Mouse (Mus musculus) kidney, adult 2 months (tissue): ENCODE data around the gene Nol10. TPM values are rescaled to one million over a fixed set of nuclear protein-coding genes. Genes with fewer than 3 reads are reported as not detected.
"Not testable (repeated sequence)": the region's sequence is repeated elsewhere in the genome, so short reads cannot be mapped to it uniquely, and the experiment has no call there.

ENCODE experiments used
- DNase-seq: peaks from one replicate; pipeline ENCODE4 v3.0.0; 2021
- H3K27ac ChIP-seq: fragments of 200-500 bp; 2 replicates; pipeline ENCODE4 v1.5.1; 2012; ENCODE audit warnings: low read depth, low read length, control low read depth, inconsistent platforms; ENCODE audit not compliant: insufficient read depth
- H3K27me3 ChIP-seq: fragments of 200-500 bp; replicated peaks from 2 replicates; pipeline ENCODE4 v1.6.1; 2012; ENCODE audit warnings: mild to moderate bottlenecking, moderate library complexity, low read length, inconsistent platforms; ENCODE audit not compliant: control insufficient read depth, insufficient read depth
- H3K36me3 ChIP-seq: fragments of 200-500 bp; 2 replicates; pipeline ENCODE4 v1.6.1; 2012; ENCODE audit warnings: mild to moderate bottlenecking, moderate library complexity, low read length, inconsistent platforms; ENCODE audit not compliant: control insufficient read depth, insufficient read depth
- H3K4me1 ChIP-seq: fragments of 200-500 bp; 2 replicates; pipeline ENCODE4 v1.6.1; 2011; ENCODE audit warnings: low read length; ENCODE audit not compliant: control insufficient read depth, insufficient read depth
- H3K4me3 ChIP-seq: fragments of 200-500 bp; 2 replicates; pipeline ENCODE4 v1.5.1; 2011; ENCODE audit warnings: mild to moderate bottlenecking, low read depth, low read length, control low read depth; ENCODE audit not compliant: insufficient read depth
- CTCF ChIP-seq: fragments of 200-500 bp; conservative IDR thresholded peaks from 2 replicates; pipeline ENCODE4 v1.5.1; 2011; ENCODE audit warnings: low read depth, mild to moderate bottlenecking, control low read depth, low read length, moderate library complexity, mixed read lengths; ENCODE audit not compliant: insufficient read depth, insufficient read length
- POLR2A ChIP-seq: fragments of 200-500 bp; IDR thresholded peaks from one replicate; pipeline ENCODE4 v1.6.1; 2011; ENCODE audit warnings: low read depth, low read length, control low read depth
- WGBS: fragments of 180-500 bp; shearing (Covaris S2); methylation state at CpG from one replicate; pipeline ENCODE4 v1.1.7; 2018; 5-methylcytosine and 5-hydroxymethylcytosine counted together
- polyA plus RNA-seq: library from polyadenylated mRNA; depleted of rRNA; stranded (reverse); fragments of >200 nt; gene quantifications from 2 replicates; pipeline ENCODE4 v1.2.3, GENCODE M21; 2012

Nol10 gene
- polyA plus RNA-seq, 1 experiment: 6.1 TPM

- Histone ChIP-seq H3K36me3 (no peaks in the 10 kb centered on the region), H3K4me1 (peaks cover 14% of the 10 kb centered on the region), H3K27me3 (no peaks in the 10 kb centered on the region), H3K27ac (peak overlapping the region; percentile 33; the same call in 1 of the 2 replicates), H3K4me3 (no peak overlapping the region)
- 36% methylated on average over 7 of the region's 7 CpGs for WGBS
- DNase-seq: peak; percentile 62
- TF ChIP-seq CTCF (no peak), POLR2A (no peak)
Observed at GRCm38 (mm10) chr12:17469869-17470268, 121.6 kb downstream of the Nol10 start.

GRCm38 (mm10) chr12:17470528-17470927, 122.3 kb downstream of the Nol10 start:
- not testable (repeated sequence) for H3K27me3 ChIP-seq, H3K4me3 ChIP-seq, DNase-seq, H3K36me3 ChIP-seq
- Histone ChIP-seq H3K4me1 (peaks cover 17% of the 10 kb centered on the region), H3K27ac (peak overlapping the region; percentile 33; the same call in 1 of the 2 replicates)

GRCm38 (mm10) chr12:17471405-17471804, 123.1 kb downstream of the Nol10 start:
- Histone ChIP-seq H3K27me3 (no peaks in the 10 kb centered on the region), H3K36me3 (no peaks in the 10 kb centered on the region), H3K4me3 (no peak overlapping the region), H3K4me1 (peaks cover 22% of the 10 kb centered on the region), H3K27ac (no peak overlapping the region)
- WGBS: 68% methylated on average over 1 of the region's 1 CpGs
- DNase-seq: peak; percentile 61
- TF ChIP-seq CTCF: no peak
- no peak for TF ChIP-seq POLR2A

GRCm38 (mm10) chr12:17473128-17473527, 124.9 kb downstream of the Nol10 start:
- WGBS: 72% methylated on average over 3 of the region's 3 CpGs
- DNase-seq: peak; percentile 70
- Histone ChIP-seq H3K4me3 (peak overlapping the region; percentile 22), H3K36me3 (no peaks in the 10 kb centered on the region), H3K4me1 (peaks cover 22% of the 10 kb centered on the region), H3K27ac (peak overlapping the region; percentile 10), H3K27me3 (no peaks in the 10 kb centered on the region)
- TF ChIP-seq CTCF: no peak
- TF ChIP-seq POLR2A: no peak

- Histone ChIP-seq H3K4me3 (peak overlapping the region; percentile 33), H3K36me3 (no peaks in the 10 kb centered on the region), H3K4me1 (peaks cover 22% of the 10 kb centered on the region), H3K27me3 (no peaks in the 10 kb centered on the region), H3K27ac (peak overlapping the region; percentile 95)
- TF ChIP-seq CTCF (no peak), POLR2A (no peak)
- no peak for DNase-seq
- WGBS: 77% methylated on average over 3 of the region's 3 CpGs
Observed at GRCm38 (mm10) chr12:17473862-17474261, 125.6 kb downstream of the Nol10 start.

- Histone ChIP-seq H3K4me1 (peaks cover 15% of the 10 kb centered on the region), H3K27ac (peak overlapping the region; percentile 95), H3K4me3 (no peak overlapping the region), H3K27me3 (no peaks in the 10 kb centered on the region), H3K36me3 (no peaks in the 10 kb centered on the region)
- TF ChIP-seq POLR2A: no peak
- TF ChIP-seq CTCF: no peak
- WGBS: 37% methylated on average over 4 of the region's 4 CpGs
- peak; percentile 53 for DNase-seq
Observed at GRCm38 (mm10) chr12:17474681-17475080, 126.4 kb downstream of the Nol10 start.

GRCm38 (mm10) chr12:17475146-17475545, 126.9 kb downstream of the Nol10 start:
- Histone ChIP-seq H3K36me3 (no peaks in the 10 kb centered on the region), H3K4me3 (no peak overlapping the region), H3K27me3 (no peaks in the 10 kb centered on the region), H3K4me1 (peaks cover 11% of the 10 kb centered on the region; the same call in 1 of the 2 replicates), H3K27ac (peak overlapping the region; percentile 95)
- peak; percentile 87 for DNase-seq
- no peak for TF ChIP-seq CTCF
- TF ChIP-seq POLR2A: no peak
- 50% methylated on average over 4 of the region's 4 CpGs for WGBS

- no peaks in the 10 kb centered on the region for H3K27me3 ChIP-seq
- peaks cover 10% of the 10 kb centered on the region; the same call in 1 of the 2 replicates for H3K4me1 ChIP-seq
- no peak for DNase-seq
- H3K27ac ChIP-seq: no peak overlapping the region
- TF ChIP-seq POLR2A (no peak), CTCF (no peak)
- no peaks in the 10 kb centered on the region for H3K36me3 ChIP-seq
- H3K4me3 ChIP-seq: no peak overlapping the region
- WGBS: 91% methylated on average over 12 of the region's 12 CpGs
Observed at GRCm38 (mm10) chr12:17478196-17478595, 129.9 kb downstream of the Nol10 start.
